Mouse (Mus musculus): ENCODE results near the gene Eps8.
"Not testable (repeated sequence)": the region's sequence is repeated elsewhere in the genome, so short reads cannot be mapped to it uniquely, and the experiment has no call there.

Gene Eps8

GRCm38 (mm10) chr6:137482891-137483290 lies 171.8 kb downstream of the Eps8 start:
- no peak for DNase-seq (ENCODE audit: low read depth, low spot score)

- DNase-seq (ENCODE audit: low read depth, low spot score): not testable (repeated sequence)
Measured at GRCm38 (mm10) chr6:137475695-137476094, 179.0 kb downstream of the Eps8 start.

DNA sequence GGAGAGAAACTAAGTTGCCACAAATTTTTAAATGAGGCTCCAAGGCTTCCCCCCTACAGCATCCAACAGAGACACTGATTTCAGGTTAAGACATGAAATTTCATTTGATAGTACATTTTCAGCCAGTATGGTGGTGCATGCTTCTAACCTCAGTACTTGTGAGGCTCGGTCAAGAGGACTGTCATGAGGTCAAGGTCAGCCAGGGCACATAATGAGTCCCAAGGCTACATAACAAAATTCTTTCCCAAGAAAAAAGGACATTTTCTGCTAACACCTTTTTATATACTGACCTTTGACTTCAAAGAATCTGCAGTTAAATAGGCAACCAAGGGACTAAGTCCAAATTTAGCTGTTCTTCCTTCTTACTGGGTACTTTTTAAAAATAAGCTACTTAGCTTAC lies 181.2 kb downstream of the Eps8 start:
- no peak for DNase-seq (ENCODE audit: low read depth, low spot score)

- no peak for DNase-seq (ENCODE audit: low read depth, low spot score)
Measured at GRCm38 (mm10) chr6:137472129-137472528, 182.5 kb downstream of the Eps8 start.

- peak; percentile 35 for DNase-seq (ENCODE audit: low read depth, low spot score)
Measured at GRCm38 (mm10) chr6:137470901-137471598, 183.6 kb downstream of the Eps8 start.

- no peak for DNase-seq (ENCODE audit: low read depth, low spot score)
Measured at GRCm38 (mm10) chr6:137469541-137469940, 185.1 kb downstream of the Eps8 start.

GRCm38 (mm10) chr6:137467696-137468095 lies 187.0 kb downstream of the Eps8 start:
- DNase-seq (ENCODE audit: low read depth, low spot score): no peak

- DNase-seq (ENCODE audit: low read depth, low spot score): no peak
Measured at GRCm38 (mm10) chr6:137466256-137466655, 188.4 kb downstream of the Eps8 start.

GRCm38 (mm10) chr6:137465253-137465652 lies 189.4 kb downstream of the Eps8 start:
- no peak for DNase-seq (ENCODE audit: low read depth, low spot score)

GRCm38 (mm10) chr6:137463771-137464170 lies 190.9 kb downstream of the Eps8 start:
- DNase-seq (ENCODE audit: low read depth, low spot score): no peak

- no peak for DNase-seq (ENCODE audit: low read depth, low spot score)
Measured at GRCm38 (mm10) chr6:137458136-137458535, 196.5 kb downstream of the Eps8 start.

GRCm38 (mm10) chr6:137457210-137457609 lies 197.5 kb downstream of the Eps8 start:
- DNase-seq (ENCODE audit: low read depth, low spot score): no peak

DNA sequence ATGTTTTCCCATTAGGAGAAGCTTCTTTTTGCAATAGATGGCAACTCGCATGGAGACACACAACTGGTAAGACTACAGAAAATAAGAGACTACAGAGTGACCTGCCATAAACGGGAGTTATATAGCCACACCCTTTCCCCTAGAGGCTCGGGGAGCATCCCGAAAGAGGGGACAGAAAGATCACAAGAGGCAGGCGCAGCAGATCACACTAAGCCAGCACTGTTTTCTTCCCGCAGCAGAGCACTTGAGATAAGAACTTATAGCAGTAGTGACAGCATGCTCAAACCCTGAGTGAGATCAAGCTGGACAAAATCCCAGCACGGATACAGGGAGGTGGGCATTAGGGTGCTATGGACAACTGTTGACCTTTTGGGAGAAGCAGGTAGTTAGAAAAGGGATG lies 198.6 kb downstream of the Eps8 start:
- DNase-seq (ENCODE audit: low read depth, low spot score): no peak

GRCm38 (mm10) chr6:137455537-137456041 lies 199.1 kb downstream of the Eps8 start:
- peak; percentile 76 for DNase-seq (ENCODE audit: low read depth, low spot score)

DNA sequence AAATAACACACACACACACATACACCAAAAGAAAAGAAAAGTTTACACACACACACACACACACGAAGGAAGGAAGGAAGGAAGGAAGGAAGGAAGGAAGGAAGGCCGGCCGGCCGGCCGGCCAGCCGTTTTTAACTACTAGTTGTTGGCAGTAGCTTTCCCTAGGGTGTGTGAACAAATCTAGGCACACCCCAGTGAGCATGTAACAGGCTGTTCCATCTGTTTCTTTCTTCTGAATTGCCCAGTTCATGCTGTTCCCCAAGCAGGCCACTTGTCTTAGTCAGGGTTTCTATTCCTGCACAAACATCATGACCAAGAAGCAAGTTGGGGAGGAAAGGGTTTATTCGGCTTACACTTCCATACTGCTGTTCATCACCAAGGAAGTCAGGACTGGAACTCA lies 208.6 kb downstream of the Eps8 start:
- not testable (repeated sequence) for DNase-seq (ENCODE audit: low read depth, low spot score)

GRCm38 (mm10) chr6:137443089-137443488 lies 211.6 kb downstream of the Eps8 start:
- DNase-seq (ENCODE audit: low read depth, low spot score): no peak

GRCm38 (mm10) chr6:137440559-137441486 lies 213.9 kb downstream of the Eps8 start:
- DNase-seq (ENCODE audit: low read depth, low spot score): no peak

- DNase-seq (ENCODE audit: low read depth, low spot score): no peak
Measured at GRCm38 (mm10) chr6:137437902-137438580, 216.6 kb downstream of the Eps8 start.

DNA sequence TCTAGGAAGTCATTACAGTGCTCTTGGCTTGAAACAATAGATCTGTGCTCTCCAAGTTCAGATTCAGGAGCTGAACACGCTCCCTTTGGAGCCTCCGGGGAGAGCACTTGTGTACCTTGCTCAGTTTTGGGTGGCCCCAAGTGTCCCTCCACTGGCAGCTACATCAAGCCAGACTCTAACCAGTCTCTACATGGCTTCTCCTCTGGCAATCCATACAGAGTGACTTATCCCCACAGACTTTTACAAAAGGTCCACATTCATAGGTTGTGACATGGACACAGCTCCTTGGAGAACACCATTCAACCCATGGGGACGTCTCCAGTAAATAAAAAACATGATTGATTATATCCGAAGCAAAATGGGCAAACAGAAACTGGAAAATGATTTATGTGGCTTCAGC lies 217.2 kb downstream of the Eps8 start:
- DNase-seq (ENCODE audit: low read depth, low spot score): no peak

DNA sequence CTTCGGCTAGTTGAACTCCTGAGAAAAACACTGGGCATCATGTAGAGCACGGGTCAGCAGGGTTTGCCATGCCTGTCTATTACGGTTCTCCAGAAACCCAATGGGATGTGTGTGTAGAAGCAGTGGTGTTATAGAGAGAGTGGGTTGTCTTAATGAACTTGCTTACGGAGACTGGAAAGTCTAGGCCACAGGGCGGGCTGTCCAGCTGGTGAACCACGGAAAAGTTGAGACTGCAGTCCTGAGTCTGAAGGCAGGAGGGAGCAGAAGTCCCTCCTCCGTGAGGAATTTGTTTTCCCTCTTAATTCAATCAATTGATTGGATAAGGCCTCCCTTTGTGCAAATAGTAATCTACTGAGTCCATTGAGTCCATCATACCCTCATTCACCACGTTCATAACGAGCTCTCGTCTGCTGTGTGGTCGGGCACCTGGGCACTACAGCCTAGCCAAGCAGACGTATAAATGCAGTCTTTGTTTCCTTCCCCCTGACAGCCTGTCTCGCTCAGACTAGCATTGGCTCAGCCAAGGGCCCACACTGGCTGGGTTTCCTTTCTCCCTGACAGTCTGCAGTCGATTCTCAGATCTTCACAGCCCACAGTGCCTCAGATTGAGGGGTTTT lies 221.0 kb downstream of the Eps8 start:
- peak; percentile 42 for DNase-seq (ENCODE audit: low read depth, low spot score)

All from forelimb bud, embryonic 11.5 days (tissue).